Mouse (Mus musculus): ENCODE results near the gene Olfr775. TPM values are rescaled to one million over a fixed set of nuclear protein-coding genes. Genes with fewer than 3 reads are reported as not detected.

Olfr775 gene
- not detected in 2 replicates for polyA plus RNA-seq (2014; fragmentation: Nextera tagmentation; extraction: Ambion mirVana)

- Histone ChIP-seq H3K27ac (ENCODE audit: low read depth, low read length) (no peak within 1 kb of the TSS), H3K9ac (replicated peaks; ENCODE audit: low read depth, low read length) (no peak within 1 kb of the TSS), H3K4me2 (ENCODE audit: low read depth, low read length) (no peak within 1 kb of the TSS), H3K27me3 (ENCODE audit: control insufficient read depth, insufficient read depth, low read length) (no peaks in the 10 kb centered on the region), H3K4me1 (ENCODE audit: control insufficient read depth, insufficient read depth, low read length) (no peaks in the 10 kb centered on the region), H3K36me3 (ENCODE audit: control insufficient read depth, insufficient read depth, low read length) (no peaks in the 10 kb centered on the region), H3K4me3 (ENCODE audit: low read depth, low read length) (no peak within 1 kb of the TSS), H3K9me3 (ENCODE audit: control insufficient read depth, low read length) (no peaks in the 10 kb centered on the region)
- no peak for ATAC-seq (ENCODE audit: low read depth)
- 67% methylated on average over 3 of the region's 3 CpGs for WGBS
Measured at GRCm38 (mm10) chr10:129248112-129248511, at the start of gene Olfr775. TSS of gene Olfr775 (plus strand) at chr10:129248412.

DNA sequence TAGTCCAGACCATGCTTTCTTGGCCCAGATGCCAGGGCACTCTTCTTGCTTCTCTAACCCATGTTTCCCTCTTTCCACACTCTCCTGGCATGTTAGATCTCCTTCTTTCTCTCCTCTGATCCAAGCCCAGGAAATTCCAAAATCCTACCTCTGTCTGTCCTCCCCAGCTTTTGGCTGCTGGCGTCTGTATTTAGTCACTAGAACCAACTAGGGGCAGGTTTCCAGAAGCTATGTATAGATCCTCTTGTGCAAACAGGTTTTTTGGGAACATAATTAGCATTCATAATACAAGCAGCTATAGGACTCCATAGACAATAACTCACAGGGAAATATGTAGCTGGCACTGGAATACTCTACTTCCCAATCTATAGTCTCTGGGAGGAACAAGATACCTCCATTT is 17.5 kb upstream of the Olfr775 start:
- Histone ChIP-seq H3K9ac (replicated peaks; ENCODE audit: low read depth, low read length) (no peak overlapping the region), H3K4me1 (ENCODE audit: control insufficient read depth, insufficient read depth, low read length) (no peaks in the 10 kb centered on the region), H3K27ac (ENCODE audit: low read depth, low read length) (no peak overlapping the region), H3K27me3 (ENCODE audit: control insufficient read depth, insufficient read depth, low read length) (no peaks in the 10 kb centered on the region), H3K4me2 (ENCODE audit: low read depth, low read length) (no peak overlapping the region), H3K36me3 (ENCODE audit: control insufficient read depth, insufficient read depth, low read length) (no peaks in the 10 kb centered on the region), H3K4me3 (ENCODE audit: low read depth, low read length) (no peak overlapping the region), H3K9me3 (ENCODE audit: control insufficient read depth, low read length) (no peaks in the 10 kb centered on the region)
- ATAC-seq (ENCODE audit: low read depth) = no peak
- WGBS = 84% methylated on average over 1 of the region's 1 CpGs

DNA sequence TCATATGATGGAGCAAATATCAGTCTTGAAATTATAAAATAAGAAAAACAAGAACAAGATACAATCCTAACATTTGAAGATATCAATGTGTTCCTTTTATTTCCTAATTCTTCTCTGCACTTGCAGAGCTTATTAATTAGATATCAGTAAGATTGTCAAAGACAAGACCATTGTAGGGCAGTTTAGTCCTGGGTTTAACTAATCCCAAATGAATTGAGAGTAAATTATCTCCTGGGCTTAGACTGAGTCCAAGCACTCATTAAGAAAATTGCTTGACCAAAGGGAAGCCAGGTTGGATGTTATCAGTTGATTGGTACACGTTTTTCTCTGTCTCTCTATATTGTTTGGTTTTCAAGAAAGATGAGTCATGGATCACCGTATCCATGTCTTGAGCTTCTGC is 12.3 kb upstream of the Olfr775 start, which contains the start of gene Olfr774:
Gene Olfr774, plus strand, starts transcription at position 301 of the 400 bp plus-strand sequence.
- no peak for ATAC-seq (ENCODE audit: low read depth)
- Histone ChIP-seq H3K4me2 (ENCODE audit: low read depth, low read length) (no peak within 1 kb of the TSS), H3K4me1 (ENCODE audit: control insufficient read depth, insufficient read depth, low read length) (no peaks in the 10 kb centered on the region), H3K9ac (replicated peaks; ENCODE audit: low read depth, low read length) (no peak within 1 kb of the TSS), H3K9me3 (ENCODE audit: control insufficient read depth, low read length) (no peaks in the 10 kb centered on the region), H3K36me3 (ENCODE audit: control insufficient read depth, insufficient read depth, low read length) (no peaks in the 10 kb centered on the region), H3K4me3 (ENCODE audit: low read depth, low read length) (no peak within 1 kb of the TSS), H3K27me3 (ENCODE audit: control insufficient read depth, insufficient read depth, low read length) (no peaks in the 10 kb centered on the region), H3K27ac (ENCODE audit: low read depth, low read length) (no peak within 1 kb of the TSS)
- WGBS = 78% methylated on average over 2 of the region's 2 CpGs

GRCm38 (mm10) chr10:129258827-129259226 is 10.6 kb downstream of the Olfr775 start, which contains the start of gene Olfr776:
TSS of gene Olfr776 (plus strand) at chr10:129259127.
- ATAC-seq (ENCODE audit: low read depth) = no peak
- Histone ChIP-seq H3K4me1 (ENCODE audit: control insufficient read depth, insufficient read depth, low read length) (no peaks in the 10 kb centered on the region), H3K36me3 (ENCODE audit: control insufficient read depth, insufficient read depth, low read length) (no peaks in the 10 kb centered on the region), H3K27ac (ENCODE audit: low read depth, low read length) (no peak within 1 kb of the TSS), H3K9me3 (ENCODE audit: control insufficient read depth, low read length) (no peaks in the 10 kb centered on the region), H3K4me2 (ENCODE audit: low read depth, low read length) (no peak within 1 kb of the TSS), H3K27me3 (ENCODE audit: control insufficient read depth, insufficient read depth, low read length) (no peaks in the 10 kb centered on the region), H3K9ac (replicated peaks; ENCODE audit: low read depth, low read length) (no peak within 1 kb of the TSS), H3K4me3 (ENCODE audit: low read depth, low read length) (no peak within 1 kb of the TSS)

- Histone ChIP-seq H3K36me3 (ENCODE audit: control insufficient read depth, insufficient read depth, low read length) (no peaks in the 10 kb centered on the region), H3K9me3 (ENCODE audit: control insufficient read depth, low read length) (no peaks in the 10 kb centered on the region), H3K9ac (replicated peaks; ENCODE audit: low read depth, low read length) (no peak within 1 kb of the TSS), H3K4me3 (ENCODE audit: low read depth, low read length) (no peak within 1 kb of the TSS), H3K27me3 (ENCODE audit: control insufficient read depth, insufficient read depth, low read length) (no peaks in the 10 kb centered on the region), H3K4me2 (ENCODE audit: low read depth, low read length) (no peak within 1 kb of the TSS), H3K4me1 (ENCODE audit: control insufficient read depth, insufficient read depth, low read length) (no peaks in the 10 kb centered on the region), H3K27ac (ENCODE audit: low read depth, low read length) (no peak within 1 kb of the TSS)
- WGBS = 95% methylated on average over 2 of the region's 2 CpGs
- no peak for ATAC-seq (ENCODE audit: low read depth)
Measured at GRCm38 (mm10) chr10:129271081-129271535, 22.9 kb downstream of the Olfr775 start, which contains the start of gene Olfr777. TSS of gene Olfr777 (minus strand) at chr10:129271485.

Other genes with a start within 250 kb of the Olfr775 start
- gene Olfr763, start 237.6 kb upstream of the Olfr775 start, polyA plus RNA-seq (2014; fragmentation: Nextera tagmentation; extraction: Ambion mirVana) = not detected in 2 replicates
- not detected in 2 replicates for gene Olfr764-ps1, start 208.5 kb upstream of the Olfr775 start, polyA plus RNA-seq (2014; fragmentation: Nextera tagmentation; extraction: Ambion mirVana)
- gene Olfr765, start 198.4 kb upstream of the Olfr775 start, polyA plus RNA-seq (2014; fragmentation: Nextera tagmentation; extraction: Ambion mirVana) = not detected in 2 replicates
- gene Olfr766-ps1, start 179.4 kb upstream of the Olfr775 start, polyA plus RNA-seq (2014; fragmentation: Nextera tagmentation; extraction: Ambion mirVana) = not detected in 2 replicates
- not detected in 2 replicates for gene Olfr767, start 165.5 kb upstream of the Olfr775 start, polyA plus RNA-seq (2014; fragmentation: Nextera tagmentation; extraction: Ambion mirVana)
- gene Olfr768, start 149.0 kb upstream of the Olfr775 start, polyA plus RNA-seq (2014; fragmentation: Nextera tagmentation; extraction: Ambion mirVana) = not detected in 2 replicates
- not detected in 2 replicates for gene Olfr769, start 130.6 kb upstream of the Olfr775 start, polyA plus RNA-seq (2014; fragmentation: Nextera tagmentation; extraction: Ambion mirVana)
- gene Olfr770, start 109.4 kb upstream of the Olfr775 start, polyA plus RNA-seq (2014; fragmentation: Nextera tagmentation; extraction: Ambion mirVana) = not detected in 2 replicates
- gene Olfr771, start 83.7 kb upstream of the Olfr775 start, polyA plus RNA-seq (2014; fragmentation: Nextera tagmentation; extraction: Ambion mirVana) = not detected in 2 replicates
- gene Olfr772, start 70.5 kb upstream of the Olfr775 start, polyA plus RNA-seq (2014; fragmentation: Nextera tagmentation; extraction: Ambion mirVana) = not detected in 2 replicates
- gene Olfr773, start 61.0 kb upstream of the Olfr775 start, polyA plus RNA-seq (2014; fragmentation: Nextera tagmentation; extraction: Ambion mirVana) = not detected in 2 replicates
- gene Olfr774, start 12.2 kb upstream of the Olfr775 start, polyA plus RNA-seq (2014; fragmentation: Nextera tagmentation; extraction: Ambion mirVana) = not detected in 2 replicates
- not detected in 2 replicates for gene Olfr776, start 10.7 kb downstream of the Olfr775 start, polyA plus RNA-seq (2014; fragmentation: Nextera tagmentation; extraction: Ambion mirVana)
- not detected in 2 replicates for gene Olfr777, start 23.1 kb downstream of the Olfr775 start, polyA plus RNA-seq (2014; fragmentation: Nextera tagmentation; extraction: Ambion mirVana)
- gene Olfr780, start 69.7 kb downstream of the Olfr775 start, polyA plus RNA-seq (2014; fragmentation: Nextera tagmentation; extraction: Ambion mirVana) = not detected in 2 replicates
- not detected in 2 replicates for gene Olfr781, start 80.4 kb downstream of the Olfr775 start, polyA plus RNA-seq (2014; fragmentation: Nextera tagmentation; extraction: Ambion mirVana)
- not detected in 2 replicates for gene Olfr782, start 100.4 kb downstream of the Olfr775 start, polyA plus RNA-seq (2014; fragmentation: Nextera tagmentation; extraction: Ambion mirVana)
- gene Olfr784, start 135.7 kb downstream of the Olfr775 start, polyA plus RNA-seq (2014; fragmentation: Nextera tagmentation; extraction: Ambion mirVana) = 0.11 and 0.22 TPM in 2 replicates
- not detected in 2 replicates for gene Olfr785, start 157.0 kb downstream of the Olfr775 start, polyA plus RNA-seq (2014; fragmentation: Nextera tagmentation; extraction: Ambion mirVana)
- 0.15 TPM in 1 of 2 replicates, not detected in the other for gene Olfr786, start 178.9 kb downstream of the Olfr775 start, polyA plus RNA-seq (2014; fragmentation: Nextera tagmentation; extraction: Ambion mirVana)
- 0.12 TPM in 1 of 2 replicates, not detected in the other for gene Olfr787, start 213.4 kb downstream of the Olfr775 start, polyA plus RNA-seq (2014; fragmentation: Nextera tagmentation; extraction: Ambion mirVana)
- gene Olfr788, start 222.6 kb downstream of the Olfr775 start, polyA plus RNA-seq (2014; fragmentation: Nextera tagmentation; extraction: Ambion mirVana) = 0.07 TPM in 1 of 2 replicates, not detected in the other
- gene Olfr789, start 236.3 kb downstream of the Olfr775 start, polyA plus RNA-seq (2014; fragmentation: Nextera tagmentation; extraction: Ambion mirVana) = not detected in 2 replicates

All from neural tube, embryonic 14.5 days (tissue).